Mouse (Mus musculus): Measurements from ENCODE around the gene P2ry1. TPM values are rescaled to one million over a fixed set of nuclear protein-coding genes. Genes with fewer than 3 reads are reported as not detected.

The P2ry1 gene
- polyA plus RNA-seq (2012): 0.02 and 0.08 TPM in 2 replicates

- Histone ChIP-seq H3K9me3 (ENCODE audit: control insufficient read depth, low read length) (no peaks in the 10 kb centered on the region), H3K36me3 (ENCODE audit: control insufficient read depth) (no peaks in the 10 kb centered on the region), H3K4me1 (ENCODE audit: control insufficient read depth) (peaks cover 28% of the 10 kb centered on the region), H3K4me3 (replicated peaks) (peak within 1 kb of the TSS; percentile 74), H3K27me3 (ENCODE audit: control insufficient read depth) (peaks cover 22% of the 10 kb centered on the region)
- TF ChIP-seq GATA1 (IDR thresholded peaks at IDR 0.05; ENCODE audit: low read length) (no peak), TAL1 (IDR thresholded peaks at IDR 0.05; ENCODE audit: low read length) (no peak)
Measured at GRCm38 (mm10) chr3:61002587-61003501, at the start of gene P2ry1. Gene P2ry1 (plus strand): TSS chr3:61002795.

DNA sequence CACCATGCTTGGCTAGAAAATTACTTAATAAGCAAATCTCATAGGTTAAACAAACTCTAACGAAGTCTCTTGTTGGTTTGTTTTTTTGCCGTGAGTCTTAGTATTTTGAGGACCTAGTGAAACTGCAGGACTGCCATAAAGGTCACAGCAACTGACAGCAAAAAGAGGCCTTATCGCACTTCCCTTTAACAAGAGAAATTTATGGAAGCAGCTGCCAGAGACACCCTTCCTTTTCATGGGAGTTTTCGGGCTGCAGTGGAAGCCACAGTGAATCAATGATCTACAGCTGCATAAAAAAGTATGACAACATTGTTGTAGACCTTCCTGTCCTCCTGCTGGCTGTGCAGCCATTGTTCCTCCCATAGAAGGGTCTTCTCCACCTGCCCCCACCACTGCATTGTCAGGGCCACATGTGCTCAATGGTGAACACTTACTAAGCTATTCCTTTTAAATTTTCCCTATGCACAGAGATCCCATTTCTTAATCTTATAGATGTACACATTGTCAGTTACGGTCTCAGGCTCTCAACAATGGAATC lies 49.3 kb upstream of the P2ry1 start:
- Histone ChIP-seq H3K4me1 (ENCODE audit: control insufficient read depth) (no peaks in the 10 kb centered on the region; the same call in 1 of the 2 replicates), H3K27me3 (ENCODE audit: control insufficient read depth) (no peaks in the 10 kb centered on the region), H3K4me3 (replicated peaks) (no peak overlapping the region), H3K9me3 (ENCODE audit: control insufficient read depth, low read length) (no peaks in the 10 kb centered on the region), H3K36me3 (ENCODE audit: control insufficient read depth) (no peaks in the 10 kb centered on the region)
- TF ChIP-seq GATA1 (IDR thresholded peaks at IDR 0.05; ENCODE audit: low read length): no peak
- no peak for TF ChIP-seq TAL1 (IDR thresholded peaks at IDR 0.05; ENCODE audit: low read length)

- Histone ChIP-seq H3K9me3 (ENCODE audit: control insufficient read depth, low read length) (no peaks in the 10 kb centered on the region), H3K4me3 (replicated peaks) (no peak overlapping the region), H3K36me3 (ENCODE audit: control insufficient read depth) (no peaks in the 10 kb centered on the region), H3K27me3 (ENCODE audit: control insufficient read depth) (no peaks in the 10 kb centered on the region), H3K4me1 (ENCODE audit: control insufficient read depth) (no peaks in the 10 kb centered on the region; the same call in 1 of the 2 replicates)
- TF ChIP-seq TAL1 (IDR thresholded peaks at IDR 0.05; ENCODE audit: low read length) (no peak), GATA1 (IDR thresholded peaks at IDR 0.05; ENCODE audit: low read length) (no peak)
Measured at GRCm38 (mm10) chr3:60954073-60954472, 48.5 kb upstream of the P2ry1 start.

DNA sequence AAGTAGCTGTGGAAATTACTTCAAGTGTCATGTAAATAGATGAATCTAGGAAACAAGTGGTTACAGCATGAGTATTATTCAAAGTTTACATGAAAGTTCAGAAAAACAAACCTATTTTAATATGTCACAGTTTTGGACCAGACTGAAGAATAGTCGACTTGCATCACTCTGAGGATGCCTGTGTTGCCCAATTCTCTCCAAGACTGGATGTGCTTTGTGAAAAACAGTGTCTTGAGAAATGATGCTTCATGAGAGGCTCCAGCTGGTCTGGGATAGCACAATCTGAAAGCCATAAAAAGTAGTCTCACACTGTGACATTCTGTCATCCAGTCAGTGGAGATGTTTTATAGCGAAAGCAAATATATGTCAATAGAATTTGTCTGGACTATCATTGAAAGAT lies 43.8 kb upstream of the P2ry1 start:
- Histone ChIP-seq H3K36me3 (ENCODE audit: control insufficient read depth) (no peaks in the 10 kb centered on the region), H3K9me3 (ENCODE audit: control insufficient read depth, low read length) (no peaks in the 10 kb centered on the region), H3K4me3 (replicated peaks) (no peak overlapping the region), H3K27me3 (ENCODE audit: control insufficient read depth) (no peaks in the 10 kb centered on the region), H3K4me1 (ENCODE audit: control insufficient read depth) (no peaks in the 10 kb centered on the region; the same call in 1 of the 2 replicates)
- TF ChIP-seq GATA1 (IDR thresholded peaks at IDR 0.05; ENCODE audit: low read length): no peak
- no peak for TF ChIP-seq TAL1 (IDR thresholded peaks at IDR 0.05; ENCODE audit: low read length)

GRCm38 (mm10) chr3:60965137-60965536 lies 37.5 kb upstream of the P2ry1 start:
- TF ChIP-seq GATA1 (IDR thresholded peaks at IDR 0.05; ENCODE audit: low read length) (no peak), TAL1 (IDR thresholded peaks at IDR 0.05; ENCODE audit: low read length) (no peak)
- no peak overlapping the region for H3K4me3 ChIP-seq (replicated peaks)
- H3K36me3 ChIP-seq (ENCODE audit: control insufficient read depth): no peaks in the 10 kb centered on the region

DNA sequence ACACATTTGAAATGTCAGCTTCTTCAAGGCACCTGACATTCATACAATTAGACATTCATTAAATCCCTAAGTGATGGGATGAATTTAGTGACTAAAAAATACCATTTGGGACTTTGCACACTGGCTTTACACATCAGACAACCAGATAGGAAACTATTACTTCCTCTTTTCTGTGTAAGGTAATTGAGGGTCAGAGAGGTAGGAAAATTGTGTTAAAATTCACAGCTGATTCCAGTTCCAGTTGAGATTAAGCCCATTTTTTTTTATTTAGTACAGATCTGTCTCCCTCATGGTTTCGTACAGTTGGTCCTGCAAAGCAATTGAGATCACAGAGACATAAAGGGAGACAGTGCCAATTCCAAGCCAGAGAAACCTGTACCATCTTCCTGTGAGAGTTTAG lies 27.7 kb upstream of the P2ry1 start:
- no peaks in the 10 kb centered on the region for H3K9me3 ChIP-seq (ENCODE audit: control insufficient read depth, low read length)
- no peaks in the 10 kb centered on the region for H3K4me1 ChIP-seq (ENCODE audit: control insufficient read depth)
- H3K36me3 ChIP-seq (ENCODE audit: control insufficient read depth): no peaks in the 10 kb centered on the region
- H3K27me3 ChIP-seq (ENCODE audit: control insufficient read depth): no peaks in the 10 kb centered on the region
- H3K4me3 ChIP-seq (replicated peaks): no peak overlapping the region
- no peak for TF ChIP-seq TAL1 (IDR thresholded peaks at IDR 0.05; ENCODE audit: low read length)
- no peak for TF ChIP-seq GATA1 (IDR thresholded peaks at IDR 0.05; ENCODE audit: low read length)

More at GRCm38 (mm10) chr3:60965137-60965536, 37.5 kb upstream of the P2ry1 start:
- Histone ChIP-seq H3K4me1 (ENCODE audit: control insufficient read depth) (no peaks in the 10 kb centered on the region), H3K9me3 (ENCODE audit: control insufficient read depth, low read length) (no peaks in the 10 kb centered on the region), H3K27me3 (ENCODE audit: control insufficient read depth) (no peaks in the 10 kb centered on the region)

DNA sequence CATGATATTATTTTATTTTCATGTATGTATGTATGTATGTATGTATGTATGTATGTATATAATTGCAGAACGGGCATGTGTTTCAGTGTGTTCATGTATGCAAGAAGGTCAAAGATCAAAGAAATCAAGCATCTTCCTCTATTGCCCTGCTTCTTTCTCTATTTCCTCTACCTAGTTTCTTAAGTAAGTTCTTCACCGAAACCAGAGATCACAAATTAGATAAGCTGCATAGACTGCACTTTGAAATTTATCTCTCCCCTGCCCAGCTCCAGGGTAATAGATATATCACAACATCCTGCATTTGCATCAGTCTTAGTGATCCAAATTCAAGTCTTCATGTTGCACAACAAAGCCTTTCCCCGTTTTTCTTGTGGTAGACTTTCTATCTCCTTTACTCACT lies 20.5 kb upstream of the P2ry1 start:
- H3K4me1 ChIP-seq (ENCODE audit: control insufficient read depth): no peaks in the 10 kb centered on the region
- H3K27me3 ChIP-seq (ENCODE audit: control insufficient read depth): no peaks in the 10 kb centered on the region
- no peak overlapping the region for H3K4me3 ChIP-seq (replicated peaks)
- H3K9me3 ChIP-seq (ENCODE audit: control insufficient read depth, low read length): no peaks in the 10 kb centered on the region
- TF ChIP-seq GATA1 (IDR thresholded peaks at IDR 0.05; ENCODE audit: low read length) (no peak), TAL1 (IDR thresholded peaks at IDR 0.05; ENCODE audit: low read length) (no peak)
- no peaks in the 10 kb centered on the region for H3K36me3 ChIP-seq (ENCODE audit: control insufficient read depth)

DNA sequence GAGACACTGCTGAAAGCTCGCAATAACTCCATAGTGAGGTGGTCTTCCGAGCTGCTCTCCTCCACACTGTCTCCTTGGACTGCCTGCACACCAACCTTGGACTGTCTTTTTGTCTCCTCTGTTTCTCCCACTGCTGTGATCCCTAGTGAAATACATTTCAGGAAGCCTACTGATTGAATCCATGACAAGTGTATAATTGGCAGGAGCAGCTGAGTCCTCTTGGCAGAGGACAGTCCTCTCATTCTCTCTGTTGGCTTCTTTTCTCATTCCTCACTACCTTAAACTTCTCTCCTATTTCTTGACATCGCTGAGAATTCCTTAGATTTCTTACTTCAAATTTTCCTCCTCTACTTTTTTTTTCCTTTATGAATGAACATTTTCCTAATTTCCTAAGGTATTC lies 4.5 kb upstream of the P2ry1 start:
- no peak overlapping the region for H3K4me3 ChIP-seq (replicated peaks)
- H3K9me3 ChIP-seq (ENCODE audit: control insufficient read depth, low read length): no peaks in the 10 kb centered on the region
- no peaks in the 10 kb centered on the region for H3K36me3 ChIP-seq (ENCODE audit: control insufficient read depth)
- TF ChIP-seq GATA1 (IDR thresholded peaks at IDR 0.05; ENCODE audit: low read length) (no peak), TAL1 (IDR thresholded peaks at IDR 0.05; ENCODE audit: low read length) (no peak)
- peaks cover 14% of the 10 kb centered on the region for H3K4me1 ChIP-seq (ENCODE audit: control insufficient read depth)
- peaks cover 8% of the 10 kb centered on the region for H3K27me3 ChIP-seq (ENCODE audit: control insufficient read depth)

GRCm38 (mm10) chr3:60999715-61000114 lies 2.9 kb upstream of the P2ry1 start:
- Histone ChIP-seq H3K4me1 (ENCODE audit: control insufficient read depth) (peaks cover 28% of the 10 kb centered on the region), H3K27me3 (ENCODE audit: control insufficient read depth) (peaks cover 22% of the 10 kb centered on the region), H3K4me3 (replicated peaks) (no peak overlapping the region), H3K36me3 (ENCODE audit: control insufficient read depth) (no peaks in the 10 kb centered on the region), H3K9me3 (ENCODE audit: control insufficient read depth, low read length) (no peaks in the 10 kb centered on the region)
- TF ChIP-seq TAL1 (IDR thresholded peaks at IDR 0.05; ENCODE audit: low read length): no peak
- TF ChIP-seq GATA1 (IDR thresholded peaks at IDR 0.05; ENCODE audit: low read length): no peak
